Mouse (Mus musculus) cortical plate, adult 2 months (tissue): ENCODE results near the gene Rsrc1.
"Not testable (repeated sequence)": the region's sequence is repeated elsewhere in the genome, so short reads cannot be mapped to it uniquely, and the experiment has no call there.

Experiments
- CTCF ChIP-seq: fragments of 200-500 bp; IDR thresholded peaks from 2 replicates; pipeline ENCODE4 v1.5.1; 2011; ENCODE audit warnings: mild to moderate bottlenecking, control low read depth, low read length; ENCODE audit not compliant: insufficient read depth; ENCODE audit errors: extremely low read depth
- POLR2A ChIP-seq: fragments of 200-500 bp; IDR thresholded peaks from 2 replicates; pipeline ENCODE4 v1.6.1; 2011; ENCODE audit warnings: mild to moderate bottlenecking, low read length, control low read depth; ENCODE audit not compliant: insufficient read depth; ENCODE audit errors: extremely low read depth

DNA sequence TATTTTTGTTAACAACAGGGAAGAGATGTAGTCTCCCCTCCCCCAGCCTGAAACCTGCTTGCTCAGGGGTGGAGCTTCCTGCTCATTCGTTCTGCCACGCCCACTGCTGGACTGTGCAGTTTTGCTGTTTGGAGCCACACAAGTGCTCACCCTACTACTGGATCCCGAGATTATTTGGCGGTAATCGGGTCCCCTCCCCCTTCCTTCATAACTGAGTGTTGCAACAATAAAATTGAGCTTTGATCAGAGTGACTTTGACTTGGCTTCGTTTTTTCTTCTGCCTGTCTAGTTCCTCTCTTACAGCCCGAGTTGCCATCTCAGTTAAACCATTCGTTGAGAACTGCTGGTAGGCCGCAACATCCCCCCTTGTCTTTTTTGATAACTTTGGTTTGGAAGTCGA lies 261.3 kb downstream of the Rsrc1 start:
- TF ChIP-seq CTCF, POLR2A: not testable (repeated sequence)
